Mouse (Mus musculus): Measurements from ENCODE around the gene Btbd9.

DNA sequence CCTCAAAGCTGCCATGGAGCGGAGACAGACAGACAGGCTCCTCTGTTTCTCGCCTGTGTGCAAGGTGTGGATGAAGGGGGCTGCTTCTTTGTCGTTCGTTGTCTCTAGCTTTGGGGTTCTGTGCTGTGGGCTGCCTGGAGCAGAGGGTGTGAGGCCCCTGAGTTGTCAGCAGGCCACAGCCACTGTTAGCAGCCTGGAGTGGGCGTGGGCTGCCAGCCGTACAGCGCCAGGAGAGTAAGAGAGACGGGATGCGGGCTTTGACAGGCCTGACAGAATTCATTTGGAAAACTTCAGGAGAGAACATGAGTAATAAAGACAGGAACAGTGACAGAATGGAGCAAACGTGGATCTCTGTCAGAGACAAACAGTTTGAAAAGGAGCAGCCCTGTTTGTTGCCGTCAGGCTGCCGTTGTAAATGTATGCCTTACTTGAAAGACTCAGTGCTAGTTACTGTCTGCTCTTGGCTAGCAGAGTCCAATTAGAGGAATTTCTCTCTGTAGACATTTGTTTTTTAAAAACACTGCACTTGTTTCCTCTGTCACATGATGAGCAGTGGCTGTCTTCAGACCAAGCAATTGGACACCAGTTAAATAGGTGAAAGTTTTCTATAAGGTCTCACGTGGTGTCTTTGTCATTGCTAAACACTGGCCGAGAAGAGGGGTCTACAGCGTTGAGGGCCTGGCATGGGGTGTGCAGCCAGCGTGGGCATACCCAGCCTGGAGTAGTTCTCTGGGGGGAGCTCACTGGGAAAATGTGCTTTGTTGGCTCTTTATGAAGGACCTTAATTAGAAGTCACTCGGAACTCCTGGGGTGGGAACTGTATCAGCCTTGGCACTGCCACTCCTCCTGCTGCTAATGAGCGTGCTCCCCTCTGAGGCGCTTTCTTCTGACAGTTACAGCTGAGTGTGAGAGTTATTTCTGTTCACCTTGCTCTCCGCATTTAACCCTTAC lies 388.0 kb downstream of the Btbd9 start:
- TF ChIP-seq CTCF (IDR thresholded peaks at IDR 0.05 in 2 of 3, conservative IDR thresholded peaks at IDR 0.05 in 1 of 3; ENCODE audit: control insufficient read depth in 1 of 3, insufficient read depth in 1 of 3, low read depth in 2 of 3, low read length in 3 of 3, poor library complexity in 1 of 3, severe bottlenecking in 1 of 3) (no peak), CHD2 (IDR thresholded peaks at IDR 0.05; ENCODE audit: low read length) (no peak), POLR2A (IDR thresholded peaks at IDR 0.05; ENCODE audit: control insufficient read depth in 1 of 2, insufficient read depth in 1 of 2, low read depth in 1 of 2, low read length in 2 of 2, poor library complexity in 1 of 2) (no peak), MYB (IDR thresholded peaks at IDR 0.05; ENCODE audit: low read depth, low read length) (no peak), ZC3H11A (IDR thresholded peaks at IDR 0.05; ENCODE audit: low read depth, low read length) (no peak), ELF1 (IDR thresholded peaks at IDR 0.05; ENCODE audit: low read depth, low read length) (no peak), MXI1 (IDR thresholded peaks at IDR 0.05; ENCODE audit: low read depth, low read length) (no peak), MEF2A (IDR thresholded peaks at IDR 0.05; ENCODE audit: extremely low read depth, insufficient replicate concordance, low read depth, low read length, poor library complexity, severe bottlenecking) (no peak), MYC (IDR thresholded peaks at IDR 0.05; ENCODE audit: low read depth, low read length) (no peak), TBP (IDR thresholded peaks at IDR 0.05; ENCODE audit: low read depth, low read length) (no peak)

Measured in MEL (cell line).